Mouse (Mus musculus) 3134 (cell line): ENCODE measurements around the gene Wdr86.
A peak's percentile ranks its signal among the peaks of the same experiment; 100 is the strongest.
"Not testable (repeated sequence)": the region's sequence is repeated elsewhere in the genome, so short reads cannot be mapped to it uniquely, and the experiment has no call there.

Experiments
- DNase-seq: peaks from one replicate; pipeline ENCODE4 v3.0.0-alpha.2; 2011; ENCODE audit warnings: low spot score; ENCODE audit not compliant: insufficient read length; ENCODE audit errors: extremely low read depth

Wdr86 gene

GRCm38 (mm10) chr5:24733771-24734426 lies 3.4 kb upstream of the Wdr86 start:
- DNase-seq: no peak

- DNase-seq: no peak
Measured at GRCm38 (mm10) chr5:24733134-24733533, 2.6 kb upstream of the Wdr86 start.

GRCm38 (mm10) chr5:24730986-24731385 lies 459 bp upstream of the Wdr86 start:
- no peak for DNase-seq

- DNase-seq: no peak
Measured at GRCm38 (mm10) chr5:24729797-24730487, 585 bp downstream of the Wdr86 start.

- no peak for DNase-seq
Measured at GRCm38 (mm10) chr5:24726901-24727836, 3.4 kb downstream of the Wdr86 start.

GRCm38 (mm10) chr5:24725897-24726296 lies 4.6 kb downstream of the Wdr86 start:
- no peak for DNase-seq

GRCm38 (mm10) chr5:24724805-24725204 lies 5.7 kb downstream of the Wdr86 start:
- DNase-seq: no peak

- DNase-seq: no peak
Measured at GRCm38 (mm10) chr5:24724270-24724634, 6.3 kb downstream of the Wdr86 start.

- no peak for DNase-seq
Measured at GRCm38 (mm10) chr5:24723527-24724269, 6.8 kb downstream of the Wdr86 start.

GRCm38 (mm10) chr5:24719852-24720251 lies 10.7 kb downstream of the Wdr86 start:
- DNase-seq: no peak

- DNase-seq: no peak
Measured at GRCm38 (mm10) chr5:24718076-24718475, 12.5 kb downstream of the Wdr86 start.

- no peak for DNase-seq
Measured at GRCm38 (mm10) chr5:24713987-24714386, 16.5 kb downstream of the Wdr86 start.

- DNase-seq: no peak
Measured at GRCm38 (mm10) chr5:24713199-24713598, 17.3 kb downstream of the Wdr86 start.

- no peak for DNase-seq
Measured at GRCm38 (mm10) chr5:24711615-24712014, 18.9 kb downstream of the Wdr86 start.

- no peak for DNase-seq
Measured at GRCm38 (mm10) chr5:24709962-24710361, 20.6 kb downstream of the Wdr86 start.

GRCm38 (mm10) chr5:24704615-24705014 lies 25.9 kb downstream of the Wdr86 start:
- DNase-seq: peak; percentile 38

- DNase-seq: no peak
Measured at GRCm38 (mm10) chr5:24701271-24701670, 29.3 kb downstream of the Wdr86 start.

GRCm38 (mm10) chr5:24696704-24697103 lies 33.8 kb downstream of the Wdr86 start:
- DNase-seq: no peak

- no peak for DNase-seq
Measured at GRCm38 (mm10) chr5:24687696-24688095, 42.8 kb downstream of the Wdr86 start.

GRCm38 (mm10) chr5:24686671-24687420 lies 43.7 kb downstream of the Wdr86 start:
- DNase-seq: not testable (repeated sequence)
